Mouse (Mus musculus): Measurements from ENCODE around the gene Prrt1. TPM values are rescaled to one million over a fixed set of nuclear protein-coding genes. Genes with fewer than 3 reads are reported as not detected.

Gene Prrt1
- 1 to 10 TPM in 1 of 2 experiments, under 1 TPM in 1; 0.35 to 1.5 TPM for total RNA-seq (2021)
- long read RNA-seq, experiment 1: 0 reads
- long read RNA-seq, experiment 2: 0 reads

DNA sequence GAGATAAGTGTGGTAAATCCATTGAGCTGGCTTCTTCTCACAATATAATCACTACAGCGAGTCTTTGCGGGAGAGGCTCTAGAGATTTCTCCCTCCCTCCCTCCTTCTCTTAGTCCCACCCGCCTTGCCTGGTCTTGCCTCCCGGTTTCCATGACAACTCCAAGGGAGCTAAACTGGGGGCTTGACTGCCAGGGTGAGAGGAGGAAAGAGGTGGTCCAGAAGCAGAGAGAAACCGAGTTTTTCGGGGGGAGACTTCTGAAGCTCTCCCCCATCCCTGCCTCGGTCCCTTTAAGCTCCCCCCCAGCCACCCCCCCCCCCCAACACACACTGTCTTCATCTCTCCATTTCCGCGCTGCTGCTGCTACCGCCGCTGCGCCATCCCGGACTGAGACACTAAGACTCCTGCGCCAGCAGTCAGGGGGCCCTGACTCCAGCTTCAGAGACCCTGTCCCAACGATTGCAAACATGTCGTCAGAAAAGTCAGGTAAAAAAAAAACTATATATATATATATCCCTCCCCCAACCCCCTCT lies at the start of gene Prrt1:
Prrt1 (plus strand) TSS at position 313 of the 531 bp plus-strand sequence.
- no peak for DNase-seq
- intact Hi-C loops (cut with DNase I): no loop called here

DNA sequence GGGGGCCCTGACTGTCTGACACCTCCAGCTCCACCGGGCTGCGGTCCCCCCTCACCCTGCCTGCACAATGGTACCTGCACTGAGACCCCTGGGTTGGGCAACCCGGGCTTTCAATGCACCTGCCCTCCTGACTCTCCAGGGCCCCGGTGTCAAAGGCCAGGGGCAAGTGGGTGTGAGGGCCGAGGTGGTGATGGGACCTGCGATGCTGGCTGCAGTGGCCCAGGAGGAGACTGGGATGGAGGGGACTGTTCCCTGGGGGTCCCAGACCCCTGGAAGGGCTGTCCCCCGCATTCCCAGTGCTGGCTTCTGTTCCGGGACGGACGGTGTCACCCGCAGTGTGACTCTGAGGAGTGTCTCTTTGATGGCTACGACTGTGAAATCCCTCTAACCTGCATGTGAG lies 46.8 kb upstream of the Prrt1 start:
- intact Hi-C loops (cut with DNase I): no loop called here
- no peak for DNase-seq

DNA sequence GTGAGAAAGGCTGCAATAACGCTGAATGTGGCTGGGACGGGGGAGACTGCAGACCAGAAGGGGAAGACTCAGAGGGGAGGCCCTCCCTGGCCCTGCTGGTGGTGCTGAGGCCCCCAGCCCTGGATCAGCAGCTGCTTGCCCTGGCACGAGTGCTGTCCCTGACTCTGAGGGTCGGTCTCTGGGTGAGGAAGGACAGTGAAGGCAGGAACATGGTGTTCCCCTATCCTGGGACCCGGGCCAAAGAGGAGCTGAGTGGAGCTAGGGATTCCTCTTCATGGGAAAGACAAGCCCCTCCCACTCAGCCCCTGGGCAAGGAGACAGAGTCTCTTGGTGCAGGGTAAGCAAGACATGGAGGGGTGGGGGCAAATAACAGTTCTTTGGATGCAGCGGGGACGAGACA lies 45.9 kb upstream of the Prrt1 start:
- DNase-seq: no peak
- intact Hi-C loops (cut with DNase I): no loop called here

DNA sequence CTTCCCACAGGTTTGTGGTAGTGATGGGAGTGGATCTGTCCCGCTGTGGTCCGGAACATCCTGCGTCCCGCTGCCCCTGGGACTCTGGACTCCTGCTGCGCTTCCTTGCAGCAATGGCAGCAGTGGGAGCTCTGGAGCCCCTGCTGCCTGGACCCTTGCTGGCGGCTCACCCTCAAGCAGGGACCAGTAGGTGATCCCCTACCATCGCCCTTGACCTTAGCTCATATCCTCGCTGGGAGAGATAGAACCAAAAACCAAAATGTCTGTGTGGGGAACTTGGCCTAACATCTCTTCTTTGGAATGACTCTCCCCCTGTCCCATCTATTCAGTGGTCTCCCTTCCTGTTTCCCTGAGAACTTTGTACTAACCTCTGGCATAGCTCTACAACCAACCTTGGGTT lies 45.5 kb upstream of the Prrt1 start:
- DNase-seq: no peak
- intact Hi-C loops (cut with DNase I): no loop called here

DNA sequence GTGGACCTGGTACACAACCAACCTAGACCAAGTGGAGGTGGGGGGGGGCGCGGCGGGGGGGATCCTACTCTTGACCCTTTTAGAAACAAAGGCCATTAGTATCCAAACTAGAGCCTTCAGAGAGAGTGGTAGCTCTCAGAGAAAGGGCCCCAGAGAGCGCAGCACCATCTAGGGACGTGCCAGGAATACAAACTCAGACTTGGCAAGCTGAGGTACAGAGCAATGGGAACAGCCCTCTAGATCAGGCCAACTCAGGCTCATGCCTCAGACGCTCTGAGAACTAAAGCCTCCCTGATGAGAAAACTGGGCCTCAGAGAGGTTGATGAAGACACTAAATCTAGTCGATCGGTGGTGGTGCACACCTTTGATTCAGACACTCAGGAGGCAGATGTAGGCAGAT lies 44.2 kb upstream of the Prrt1 start:
- no peak for DNase-seq
- intact Hi-C loops (cut with DNase I): no loop called here

DNA sequence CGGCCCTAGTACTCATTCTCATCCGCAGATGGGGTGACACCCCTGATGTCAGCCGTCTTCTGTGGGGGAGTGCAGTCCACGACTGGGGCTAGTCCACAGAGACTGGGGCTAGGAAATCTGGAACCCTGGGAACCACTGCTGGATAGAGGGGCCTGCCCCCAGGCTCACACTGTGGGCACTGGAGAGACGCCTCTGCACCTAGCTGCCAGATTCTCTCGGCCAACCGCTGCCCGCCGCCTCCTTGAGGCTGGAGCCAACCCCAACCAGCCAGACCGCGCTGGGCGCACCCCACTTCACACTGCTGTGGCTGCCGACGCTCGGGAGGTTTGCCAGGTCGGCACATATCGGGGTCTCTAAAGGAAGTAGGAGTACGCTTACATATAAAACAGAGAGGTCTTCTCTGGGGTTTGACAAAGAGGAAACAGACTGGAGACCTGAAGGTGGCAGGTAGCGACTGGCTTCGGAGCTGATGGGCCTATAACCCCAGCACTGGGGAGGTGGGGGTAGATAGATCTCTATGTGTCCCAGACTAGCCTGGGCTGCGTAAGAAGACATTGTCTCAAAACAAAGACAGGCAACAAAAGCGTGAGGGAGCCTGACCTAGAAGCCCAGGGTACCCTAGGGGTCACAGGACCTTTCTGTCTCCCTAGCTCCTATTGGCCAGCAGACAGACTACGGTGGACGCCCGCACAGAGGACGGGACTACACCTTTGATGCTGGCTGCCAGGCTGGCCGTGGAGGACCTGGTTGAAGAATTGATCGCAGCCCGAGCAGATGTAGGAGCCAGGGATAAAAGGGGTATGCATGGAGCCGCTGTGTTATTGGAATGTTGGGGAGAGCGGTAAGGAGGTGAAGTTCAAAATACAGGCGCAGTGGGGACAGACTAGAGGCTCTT lies 43.2 kb upstream of the Prrt1 start:
- DNase-seq: no peak
- intact Hi-C loops (cut with DNase I): no loop called here

DNA sequence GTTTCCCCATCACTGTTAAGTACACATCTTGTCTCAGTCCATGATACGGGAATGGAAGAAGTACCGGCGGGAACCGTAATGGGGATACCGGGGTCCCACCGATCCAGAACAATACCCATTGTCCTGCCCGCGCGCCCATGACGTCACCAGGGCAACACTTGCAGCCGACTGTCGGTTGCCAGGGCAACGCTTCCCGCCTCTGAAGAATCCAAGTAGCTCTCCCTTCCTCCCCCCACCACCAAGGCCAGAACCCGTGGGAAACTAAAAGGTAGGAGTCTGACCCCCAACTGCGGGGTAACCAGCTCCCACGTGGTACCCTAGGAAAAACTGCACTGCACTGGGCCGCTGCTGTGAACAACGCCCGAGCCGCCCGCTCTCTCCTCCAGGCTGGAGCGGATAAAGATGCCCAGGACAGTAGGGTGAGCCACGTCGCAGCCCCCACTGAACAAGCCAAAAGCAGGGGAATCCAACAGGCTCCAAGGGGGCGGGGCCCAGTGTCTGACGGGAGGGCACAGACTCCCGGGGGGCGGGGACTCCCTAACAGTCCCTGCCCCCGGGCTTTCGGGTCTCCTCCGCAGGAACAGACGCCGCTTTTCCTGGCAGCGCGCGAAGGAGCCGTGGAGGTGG lies 42.4 kb upstream of the Prrt1 start:
- intact Hi-C loops (cut with DNase I): no loop called here
- peak in 1 of 2 experiments; percentile 81 for DNase-seq

DNA sequence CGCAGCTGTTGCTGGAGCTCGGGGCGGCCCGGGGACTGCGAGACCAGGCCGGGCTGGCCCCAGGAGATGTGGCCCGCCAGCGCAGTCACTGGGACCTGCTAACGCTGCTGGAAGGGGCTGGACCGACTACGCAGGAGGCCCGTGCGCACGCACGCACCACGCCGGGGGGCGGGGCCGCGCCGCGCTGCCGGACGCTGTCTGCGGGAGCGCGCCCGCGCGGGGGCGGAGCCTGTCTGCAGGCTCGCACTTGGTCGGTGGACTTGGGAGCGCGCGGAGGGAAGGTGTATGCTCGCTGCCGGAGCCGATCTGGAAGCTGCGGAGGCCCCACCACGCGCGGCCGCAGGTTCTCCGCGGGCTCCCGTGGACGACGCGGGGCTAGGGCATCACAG lies 41.9 kb upstream of the Prrt1 start:
- DNase-seq: peak; percentile 94 to 98
- intact Hi-C loops (cut with DNase I): no loop called here

DNA sequence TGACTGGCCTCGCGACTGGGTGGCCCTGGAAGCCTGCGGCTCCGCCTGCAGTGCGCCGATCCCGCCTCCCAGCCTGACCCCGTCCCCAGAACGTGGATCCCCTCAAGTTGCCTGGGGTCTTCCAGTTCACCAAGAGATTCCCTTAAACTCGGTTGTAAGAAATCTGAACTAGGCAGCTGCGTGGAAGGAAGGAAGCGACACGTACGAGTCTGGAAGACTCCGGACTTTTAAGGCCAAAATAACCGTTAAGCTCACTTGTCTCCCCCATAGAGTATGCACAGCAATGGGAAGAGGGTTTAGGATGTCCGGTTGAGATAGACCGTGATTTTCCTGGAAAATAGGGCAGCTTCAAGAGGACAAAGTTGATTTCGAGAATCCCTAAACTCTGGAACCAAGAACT lies 41.5 kb upstream of the Prrt1 start:
- DNase-seq: no peak
- intact Hi-C loops (cut with DNase I): no loop called here

DNA sequence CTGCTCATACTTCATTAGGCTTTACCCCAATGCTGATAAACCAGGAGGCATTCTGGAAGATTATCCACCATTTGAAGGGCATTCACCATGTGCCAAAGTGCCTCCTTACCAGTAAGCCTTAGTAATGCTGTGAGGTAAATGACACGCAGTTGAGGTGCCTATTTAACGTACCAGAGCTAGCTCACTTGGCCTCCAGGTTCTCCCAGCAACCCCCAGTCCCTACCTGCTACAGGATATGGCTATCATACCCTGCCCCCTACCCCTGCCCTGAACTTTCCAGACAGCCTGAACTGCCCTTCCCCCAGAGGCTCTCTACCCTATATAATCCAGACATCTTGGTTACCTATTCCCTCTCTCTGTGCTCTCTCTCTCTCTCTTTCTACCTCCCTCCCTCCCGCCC lies 40.6 kb upstream of the Prrt1 start:
- DNase-seq: no peak
- intact Hi-C loops (cut with DNase I): no loop called here

DNA sequence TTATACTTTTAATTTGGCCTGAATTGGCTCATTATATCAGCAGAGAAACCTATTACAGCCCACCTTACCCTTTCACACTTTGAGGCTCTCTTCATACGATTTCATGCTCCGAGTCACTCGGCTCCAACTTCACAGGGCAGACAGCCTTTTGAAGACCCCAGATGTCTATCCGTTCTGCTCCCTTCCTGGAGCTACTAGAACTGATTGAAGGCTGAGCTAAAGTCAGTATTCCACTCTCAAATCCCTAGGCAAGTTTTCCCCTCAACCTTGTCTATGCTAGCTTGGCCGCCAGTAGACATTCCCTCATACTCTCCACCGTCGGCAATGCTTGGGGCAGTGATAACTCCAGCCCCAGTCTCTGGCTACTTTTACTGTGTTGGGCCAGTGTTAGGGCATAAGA lies 40.1 kb upstream of the Prrt1 start:
- DNase-seq: no peak
- intact Hi-C loops (cut with DNase I): no loop called here

DNA sequence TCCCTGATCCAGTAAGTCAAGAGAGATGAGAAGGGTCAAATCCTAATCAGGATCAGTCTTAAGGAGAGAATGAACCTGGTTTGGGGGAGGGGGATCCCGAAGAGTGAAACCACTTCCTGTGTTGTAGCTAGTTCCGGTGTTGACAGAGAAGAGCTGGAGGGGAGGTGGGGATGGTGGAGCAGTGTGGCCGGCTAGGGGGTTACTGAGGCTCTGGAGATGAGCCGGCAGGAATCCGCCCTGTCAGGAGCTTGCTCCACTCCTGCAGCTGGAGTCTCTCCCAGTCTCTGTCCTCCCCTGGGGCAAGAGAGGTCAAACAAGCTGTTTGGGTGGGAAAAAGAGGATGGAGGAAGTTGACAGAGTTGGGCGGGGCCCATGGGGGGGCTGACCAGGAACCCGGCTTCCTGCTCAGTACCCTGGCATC lies 39.6 kb upstream of the Prrt1 start, which contains the start of gene Gpsm3:
Gpsm3 (plus strand) TSS at position 126 of the 421 bp plus-strand sequence.
- intact Hi-C loops (cut with DNase I): loop anchor here (10.0 kb wide), 1 partner anchor 655 kb away; the partner anchor contains the start of gene Ddx39b
- peak; percentile 66 to 72 for DNase-seq

DNA sequence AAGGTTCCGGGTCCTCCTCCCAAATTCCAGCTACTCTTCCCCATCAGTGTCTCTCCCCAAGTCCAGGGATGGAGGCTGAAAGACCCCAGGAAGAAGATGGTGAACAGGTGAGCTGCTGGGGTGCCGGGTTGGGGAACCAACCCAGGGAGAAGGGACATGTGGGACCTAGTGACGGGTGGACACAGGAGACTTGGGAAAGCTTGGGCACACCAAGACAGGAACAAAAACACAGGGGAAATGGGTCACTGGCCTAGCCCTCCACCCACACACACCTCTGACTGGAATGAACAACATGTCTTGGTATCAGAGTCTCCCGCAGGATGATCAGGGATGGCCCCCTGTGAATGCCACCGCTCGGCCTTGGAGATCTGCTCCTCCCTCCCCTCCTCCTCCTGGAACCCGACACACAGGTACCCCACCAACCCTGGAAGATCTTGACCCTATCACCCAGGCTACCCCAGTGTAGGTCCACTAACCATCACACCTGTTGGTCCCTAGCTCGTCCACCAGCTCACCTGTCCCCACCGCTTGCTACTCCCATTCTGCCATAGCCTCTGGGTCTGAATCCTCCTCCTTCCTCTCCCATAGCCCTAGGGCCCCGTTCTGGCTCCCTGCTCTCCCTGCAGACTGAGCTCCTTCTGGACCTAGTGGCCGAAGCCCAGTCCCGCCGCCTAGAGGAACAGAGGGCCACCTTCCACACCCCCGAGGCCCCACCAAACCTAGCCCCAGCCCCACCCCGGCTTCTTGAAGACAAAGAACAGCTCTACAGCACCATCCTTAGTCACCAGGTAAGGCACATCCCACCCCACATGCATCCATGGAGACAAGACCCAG lies 39.0 kb upstream of the Prrt1 start:
- DNase-seq: no peak
- intact Hi-C loops (cut with DNase I): loop anchor here (10.0 kb wide), 1 partner anchor 654 kb away; the partner anchor contains the start of gene Ddx39b

DNA sequence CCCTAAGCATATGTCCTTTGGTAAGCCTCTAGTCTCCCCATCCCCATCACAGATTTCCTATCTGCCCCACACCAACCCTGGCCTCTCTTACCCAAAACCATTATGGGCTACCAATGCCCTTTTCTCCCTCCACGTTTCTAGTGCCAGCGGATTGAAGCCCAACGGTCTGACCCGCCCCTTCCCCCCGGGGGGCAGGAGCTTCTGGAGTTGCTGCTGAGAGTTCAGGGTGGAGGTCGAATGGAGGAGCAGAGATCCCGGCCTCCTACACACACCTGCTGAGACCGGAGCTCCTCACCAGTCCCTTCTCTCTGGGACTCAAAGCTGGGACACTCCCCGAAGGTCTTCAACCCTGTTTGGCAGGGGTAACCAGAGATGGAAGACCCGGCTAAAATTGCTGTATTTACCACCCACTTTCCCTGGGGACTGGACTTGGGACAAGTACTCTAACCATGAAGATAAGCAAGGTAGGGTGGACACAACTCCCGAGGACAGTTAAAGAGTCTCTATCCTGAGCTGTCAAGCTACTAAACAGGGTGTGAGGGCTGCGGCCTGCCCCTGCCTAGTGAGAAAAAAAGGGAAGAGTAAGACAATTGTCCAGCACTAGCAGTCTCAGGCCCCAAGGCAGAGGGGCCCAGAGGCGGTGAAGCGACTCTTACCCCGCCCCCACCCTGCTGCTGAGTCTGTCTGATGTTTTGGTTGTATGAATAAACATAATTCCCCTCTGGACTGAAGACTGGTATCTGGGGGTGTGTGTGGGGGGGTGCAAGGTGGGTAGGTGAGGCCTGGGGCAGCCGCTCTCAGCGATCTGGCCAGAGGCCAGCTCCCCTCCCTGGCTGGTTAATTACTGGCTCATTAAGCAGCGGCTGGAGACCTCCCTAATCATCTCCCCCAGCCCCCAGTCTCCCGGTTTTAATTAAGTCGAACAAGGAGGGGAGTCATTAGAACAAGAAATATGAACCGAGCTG lies 38.0 kb upstream of the Prrt1 start, which contains the start of gene Pbx2:
Pbx2 (plus strand) TSS at position 238 of the 965 bp plus-strand sequence.
- no peak for DNase-seq
- intact Hi-C loops (cut with DNase I): loop anchor here (10.0 kb wide), 1 partner anchor 653 kb away; the partner anchor contains the start of gene Ddx39b

DNA sequence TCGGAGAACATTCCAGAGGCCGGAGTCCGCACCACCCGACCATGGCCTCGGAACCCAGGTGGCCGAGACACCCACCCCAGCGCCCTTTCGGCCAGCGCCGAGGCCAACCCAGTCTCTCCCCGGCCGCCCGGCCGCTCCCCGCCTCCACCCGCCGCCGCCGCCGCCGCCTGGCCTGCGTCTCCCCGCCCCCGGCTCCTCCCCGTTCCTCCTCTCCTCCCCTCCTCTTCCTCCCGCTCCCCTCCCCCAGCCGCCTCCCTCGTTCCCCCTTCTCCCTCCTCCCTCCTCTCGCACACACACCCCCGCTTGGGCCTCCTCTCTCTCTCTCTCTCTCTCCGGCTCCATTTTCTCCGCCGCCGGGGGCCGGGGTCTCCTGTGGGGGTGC lies 37.3 kb upstream of the Prrt1 start:
- DNase-seq: peak; percentile 74 to 91
- intact Hi-C loops (cut with DNase I): loop anchor here (10.0 kb wide), 1 partner anchor 653 kb away; the partner anchor contains the start of gene Ddx39b

DNA sequence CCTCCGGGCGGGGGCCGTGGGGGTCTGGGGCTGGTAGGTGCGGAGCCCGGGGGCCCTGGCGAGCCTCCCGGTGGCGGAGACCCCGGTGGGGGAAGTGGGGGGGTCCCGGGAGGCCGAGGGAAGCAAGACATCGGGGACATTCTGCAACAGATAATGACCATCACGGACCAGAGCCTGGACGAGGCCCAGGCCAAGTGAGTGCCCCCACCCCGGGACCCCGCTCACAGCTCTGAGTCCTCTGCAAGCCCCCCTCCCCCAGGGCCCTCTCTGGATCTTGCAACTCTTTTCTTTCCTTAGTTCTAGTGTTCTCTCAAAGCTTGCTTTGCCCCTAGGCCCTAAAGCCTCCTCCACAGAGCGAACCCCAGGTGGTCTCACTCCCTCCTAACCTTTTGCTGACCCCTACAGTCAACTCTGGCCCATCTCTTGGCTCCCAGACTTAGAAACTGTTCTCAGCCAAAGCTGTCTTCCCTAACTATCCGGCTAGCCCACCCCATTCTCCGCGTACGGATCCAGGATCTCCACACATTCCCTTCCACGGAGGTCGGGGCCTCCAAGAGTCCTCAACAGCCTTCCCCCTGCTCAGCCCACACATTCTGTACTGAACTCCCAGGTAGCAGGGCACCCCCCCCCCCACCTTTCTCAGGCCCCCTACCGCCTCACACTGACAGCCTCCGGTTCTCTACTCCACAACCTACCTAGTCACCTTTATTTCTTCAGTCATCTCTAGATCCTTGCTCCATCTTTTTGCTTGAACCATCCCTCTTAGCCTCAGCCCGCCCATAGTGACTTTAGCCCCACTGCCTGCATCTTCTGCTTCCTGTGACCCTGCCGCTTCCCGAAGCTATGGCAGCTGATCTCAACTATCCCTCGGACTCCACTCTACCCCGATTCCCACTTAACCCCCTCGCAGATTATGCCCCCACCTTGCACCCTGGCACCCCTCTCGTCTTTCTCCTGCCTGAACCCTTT lies 36.5 kb upstream of the Prrt1 start:
- intact Hi-C loops (cut with DNase I): loop anchor here (10.0 kb wide), 1 partner anchor 652 kb away; the partner anchor contains the start of gene Ddx39b
- DNase-seq: no peak

DNA sequence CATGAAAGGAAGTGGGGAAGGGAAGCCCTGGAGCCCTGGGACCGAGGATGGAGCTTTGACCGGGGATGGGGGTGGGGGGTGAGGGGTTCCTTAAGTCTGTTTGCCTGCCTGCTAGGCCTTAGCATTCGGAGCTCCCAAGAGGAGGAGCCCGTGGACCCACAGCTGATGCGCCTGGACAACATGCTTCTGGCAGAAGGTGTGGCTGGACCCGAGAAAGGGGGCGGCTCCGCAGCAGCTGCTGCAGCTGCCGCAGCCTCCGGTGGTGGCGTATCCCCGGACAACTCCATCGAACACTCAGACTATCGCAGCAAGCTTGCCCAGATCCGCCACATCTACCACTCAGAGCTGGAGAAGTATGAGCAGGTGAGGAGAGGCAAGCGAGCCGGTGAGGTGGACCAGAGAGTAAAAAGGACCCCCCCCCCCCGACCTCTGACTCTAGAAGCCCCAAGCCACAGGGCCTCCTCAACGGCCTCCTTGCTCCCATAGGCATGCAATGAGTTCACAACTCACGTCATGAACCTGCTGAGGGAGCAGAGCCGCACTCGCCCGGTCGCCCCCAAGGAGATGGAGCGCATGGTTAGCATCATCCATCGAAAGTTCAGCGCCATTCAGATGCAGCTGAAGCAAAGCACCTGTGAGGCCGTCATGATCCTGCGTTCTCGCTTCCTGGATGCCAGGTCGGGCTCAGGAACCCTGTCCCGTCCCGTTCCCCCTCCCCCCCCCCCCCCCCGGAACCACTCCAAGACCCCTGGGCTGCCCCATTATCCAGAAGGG lies 35.4 kb upstream of the Prrt1 start:
- no peak for DNase-seq
- intact Hi-C loops (cut with DNase I): loop anchor here (10.0 kb wide), 1 partner anchor 651 kb away; the partner anchor contains the start of gene Ddx39b
